Mouse (Mus musculus): ENCODE measurements around the gene Nudt16l1. TPM values are rescaled to one million over a fixed set of nuclear protein-coding genes. Genes with fewer than 3 reads are reported as not detected.

The Nudt16l1 gene
- polyA plus RNA-seq, 1 experiment = 37.8 TPM

- Histone ChIP-seq H3K27ac (ENCODE audit: insufficient read depth, low read length) (no peak overlapping the region), H3K9me3 (replicated peaks; ENCODE audit: control insufficient read depth, insufficient read depth, low read length, poor library complexity, severe bottlenecking) (no peaks in the 10 kb centered on the region), H3K27me3 (ENCODE audit: control insufficient read depth, insufficient read depth, low read length, poor library complexity, severe bottlenecking) (no peaks in the 10 kb centered on the region), H3K4me1 (ENCODE audit: control insufficient read depth, insufficient read depth, low read length) (no peaks in the 10 kb centered on the region), H3K36me3 (ENCODE audit: control insufficient read depth, insufficient read depth, low read length, poor library complexity, severe bottlenecking) (no peaks in the 10 kb centered on the region), H3K4me3 (ENCODE audit: low read depth, low read length) (no peak overlapping the region), H3K9ac (ENCODE audit: low read depth, poor library complexity, severe bottlenecking) (no peak overlapping the region)
- TF ChIP-seq CTCF (IDR thresholded peaks at IDR 0.05; ENCODE audit: low read depth, low read length) (no peak), POLR2A (IDR thresholded peaks at IDR 0.05; ENCODE audit: insufficient read depth, low read length) (no peak), EP300 (IDR thresholded peaks at IDR 0.05; ENCODE audit: insufficient read depth, low read depth, low read length) (no peak)
Observed at GRCm38 (mm10) chr16:4971626-4972025, 33.1 kb downstream of the Nudt16l1 start.

- no peak overlapping the region for H3K4me3 ChIP-seq (ENCODE audit: low read depth, low read length)
- H3K4me1 ChIP-seq (ENCODE audit: control insufficient read depth, insufficient read depth, low read length) = no peaks in the 10 kb centered on the region
- no peaks in the 10 kb centered on the region for H3K27me3 ChIP-seq (ENCODE audit: control insufficient read depth, insufficient read depth, low read length, poor library complexity, severe bottlenecking)
- H3K9ac ChIP-seq (ENCODE audit: low read depth, poor library complexity, severe bottlenecking) = no peak overlapping the region
- TF ChIP-seq POLR2A (IDR thresholded peaks at IDR 0.05; ENCODE audit: insufficient read depth, low read length) (no peak), EP300 (IDR thresholded peaks at IDR 0.05; ENCODE audit: insufficient read depth, low read depth, low read length) (no peak), CTCF (IDR thresholded peaks at IDR 0.05; ENCODE audit: low read depth, low read length) (no peak)
- H3K27ac ChIP-seq (ENCODE audit: insufficient read depth, low read length) = no peak overlapping the region
- H3K9me3 ChIP-seq (replicated peaks; ENCODE audit: control insufficient read depth, insufficient read depth, low read length, poor library complexity, severe bottlenecking) = no peaks in the 10 kb centered on the region
- H3K36me3 ChIP-seq (ENCODE audit: control insufficient read depth, insufficient read depth, low read length, poor library complexity, severe bottlenecking) = no peaks in the 10 kb centered on the region
Observed at GRCm38 (mm10) chr16:4974521-4974920, 36.0 kb downstream of the Nudt16l1 start.

GRCm38 (mm10) chr16:4976180-4976579 lies 37.6 kb downstream of the Nudt16l1 start:
- Histone ChIP-seq H3K27ac (ENCODE audit: insufficient read depth, low read length) (no peak overlapping the region), H3K27me3 (ENCODE audit: control insufficient read depth, insufficient read depth, low read length, poor library complexity, severe bottlenecking) (no peaks in the 10 kb centered on the region), H3K9ac (ENCODE audit: low read depth, poor library complexity, severe bottlenecking) (no peak overlapping the region), H3K9me3 (replicated peaks; ENCODE audit: control insufficient read depth, insufficient read depth, low read length, poor library complexity, severe bottlenecking) (no peaks in the 10 kb centered on the region), H3K36me3 (ENCODE audit: control insufficient read depth, insufficient read depth, low read length, poor library complexity, severe bottlenecking) (no peaks in the 10 kb centered on the region), H3K4me1 (ENCODE audit: control insufficient read depth, insufficient read depth, low read length) (no peaks in the 10 kb centered on the region), H3K4me3 (ENCODE audit: low read depth, low read length) (no peak overlapping the region)
- TF ChIP-seq CTCF (IDR thresholded peaks at IDR 0.05; ENCODE audit: low read depth, low read length) (no peak), POLR2A (IDR thresholded peaks at IDR 0.05; ENCODE audit: insufficient read depth, low read length) (no peak), EP300 (IDR thresholded peaks at IDR 0.05; ENCODE audit: insufficient read depth, low read depth, low read length) (no peak)

GRCm38 (mm10) chr16:4978275-4979051 lies 39.9 kb downstream of the Nudt16l1 start:
- Histone ChIP-seq H3K4me1 (ENCODE audit: control insufficient read depth, insufficient read depth, low read length) (no peaks in the 10 kb centered on the region), H3K9ac (ENCODE audit: low read depth, poor library complexity, severe bottlenecking) (no peak overlapping the region), H3K27me3 (ENCODE audit: control insufficient read depth, insufficient read depth, low read length, poor library complexity, severe bottlenecking) (no peaks in the 10 kb centered on the region), H3K4me3 (ENCODE audit: low read depth, low read length) (no peak overlapping the region), H3K36me3 (ENCODE audit: control insufficient read depth, insufficient read depth, low read length, poor library complexity, severe bottlenecking) (no peaks in the 10 kb centered on the region), H3K27ac (ENCODE audit: insufficient read depth, low read length) (no peak overlapping the region), H3K9me3 (replicated peaks; ENCODE audit: control insufficient read depth, insufficient read depth, low read length, poor library complexity, severe bottlenecking) (no peaks in the 10 kb centered on the region)
- TF ChIP-seq POLR2A (IDR thresholded peaks at IDR 0.05; ENCODE audit: insufficient read depth, low read length) = no peak
- no peak for TF ChIP-seq CTCF (IDR thresholded peaks at IDR 0.05; ENCODE audit: low read depth, low read length)
- TF ChIP-seq EP300 (IDR thresholded peaks at IDR 0.05; ENCODE audit: insufficient read depth, low read depth, low read length) = no peak

GRCm38 (mm10) chr16:4979755-4980380 lies 41.3 kb downstream of the Nudt16l1 start:
- H3K27ac ChIP-seq (ENCODE audit: insufficient read depth, low read length) = no peak overlapping the region
- no peak for TF ChIP-seq POLR2A (IDR thresholded peaks at IDR 0.05; ENCODE audit: insufficient read depth, low read length)
- TF ChIP-seq EP300 (IDR thresholded peaks at IDR 0.05; ENCODE audit: insufficient read depth, low read depth, low read length) = no peak
- peak; percentile 64 for TF ChIP-seq CTCF (IDR thresholded peaks at IDR 0.05; ENCODE audit: low read depth, low read length)
- no peaks in the 10 kb centered on the region for H3K27me3 ChIP-seq (ENCODE audit: control insufficient read depth, insufficient read depth, low read length, poor library complexity, severe bottlenecking)
- no peaks in the 10 kb centered on the region for H3K4me1 ChIP-seq (ENCODE audit: control insufficient read depth, insufficient read depth, low read length)
- H3K4me3 ChIP-seq (ENCODE audit: low read depth, low read length) = no peak overlapping the region
- no peaks in the 10 kb centered on the region for H3K9me3 ChIP-seq (replicated peaks; ENCODE audit: control insufficient read depth, insufficient read depth, low read length, poor library complexity, severe bottlenecking)
- no peak overlapping the region for H3K9ac ChIP-seq (ENCODE audit: low read depth, poor library complexity, severe bottlenecking)
- H3K36me3 ChIP-seq (ENCODE audit: control insufficient read depth, insufficient read depth, low read length, poor library complexity, severe bottlenecking) = no peaks in the 10 kb centered on the region

GRCm38 (mm10) chr16:4984717-4985116 lies 46.2 kb downstream of the Nudt16l1 start:
- H3K9ac ChIP-seq (ENCODE audit: low read depth, poor library complexity, severe bottlenecking) = no peak overlapping the region
- no peaks in the 10 kb centered on the region for H3K9me3 ChIP-seq (replicated peaks; ENCODE audit: control insufficient read depth, insufficient read depth, low read length, poor library complexity, severe bottlenecking)
- no peaks in the 10 kb centered on the region for H3K4me1 ChIP-seq (ENCODE audit: control insufficient read depth, insufficient read depth, low read length)
- no peak overlapping the region for H3K4me3 ChIP-seq (ENCODE audit: low read depth, low read length)
- no peaks in the 10 kb centered on the region for H3K27me3 ChIP-seq (ENCODE audit: control insufficient read depth, insufficient read depth, low read length, poor library complexity, severe bottlenecking)
- H3K36me3 ChIP-seq (ENCODE audit: control insufficient read depth, insufficient read depth, low read length, poor library complexity, severe bottlenecking) = no peaks in the 10 kb centered on the region
- H3K27ac ChIP-seq (ENCODE audit: insufficient read depth, low read length) = no peak overlapping the region
- TF ChIP-seq EP300 (IDR thresholded peaks at IDR 0.05; ENCODE audit: insufficient read depth, low read depth, low read length) (no peak), POLR2A (IDR thresholded peaks at IDR 0.05; ENCODE audit: insufficient read depth, low read length) (no peak), CTCF (IDR thresholded peaks at IDR 0.05; ENCODE audit: low read depth, low read length) (no peak)

Other genes with a start within 250 kb of the Nudt16l1 start
- 15.6 and 15.7 TPM in 2 replicates for gene Nmral1, start 219.4 kb upstream of the Nudt16l1 start, polyA plus RNA-seq (2011; ENCODE audit: insufficient read depth, insufficient read length, low read depth, missing spikeins)
- 38.0 and 44.4 TPM in 2 replicates for gene Hmox2, start 212.4 kb upstream of the Nudt16l1 start, polyA plus RNA-seq (2011; ENCODE audit: insufficient read depth, insufficient read length, low read depth, missing spikeins)
- 46.5 and 50.5 TPM in 2 replicates for gene Cdip1, start 148.5 kb upstream of the Nudt16l1 start, polyA plus RNA-seq (2011; ENCODE audit: insufficient read depth, insufficient read length, low read depth, missing spikeins)
- gene 4930562C15Rik, start 103.3 kb upstream of the Nudt16l1 start, polyA plus RNA-seq (2011; ENCODE audit: insufficient read depth, insufficient read length, low read depth, missing spikeins) = not detected in 2 replicates
- 31.1 and 32.7 TPM in 2 replicates for gene Ubald1, start 58.4 kb upstream of the Nudt16l1 start, polyA plus RNA-seq (2011; ENCODE audit: insufficient read depth, insufficient read length, low read depth, missing spikeins)
- 46.6 and 47.8 TPM in 2 replicates for gene Mgrn1, start 52.5 kb upstream of the Nudt16l1 start, polyA plus RNA-seq (2011; ENCODE audit: insufficient read depth, insufficient read length, low read depth, missing spikeins)
- 22.4 and 28.4 TPM in 2 replicates for gene Anks3, start 25.4 kb downstream of the Nudt16l1 start, polyA plus RNA-seq (2011; ENCODE audit: insufficient read depth, insufficient read length, low read depth, missing spikeins)
- not detected in 2 replicates for gene Sept12, start 59.1 kb downstream of the Nudt16l1 start, polyA plus RNA-seq (2011; ENCODE audit: insufficient read depth, insufficient read length, low read depth, missing spikeins)
- 7.7 and 10.1 TPM in 2 replicates for gene Smim22, start 68.5 kb downstream of the Nudt16l1 start, polyA plus RNA-seq (2011; ENCODE audit: insufficient read depth, insufficient read length, low read depth, missing spikeins)
- 40.8 and 44.5 TPM in 2 replicates for gene Rogdi, start 74.8 kb downstream of the Nudt16l1 start, polyA plus RNA-seq (2011; ENCODE audit: insufficient read depth, insufficient read length, low read depth, missing spikeins)
- 85.9 and 92.5 TPM in 2 replicates for gene Glyr1, start 111.1 kb downstream of the Nudt16l1 start, polyA plus RNA-seq (2011; ENCODE audit: insufficient read depth, insufficient read length, low read depth, missing spikeins)
- gene Ubn1, start 111.3 kb downstream of the Nudt16l1 start, polyA plus RNA-seq (2011; ENCODE audit: insufficient read depth, insufficient read length, low read depth, missing spikeins) = 25.3 and 25.9 TPM in 2 replicates
- 11.4 and 12.1 TPM in 2 replicates for gene Ppl, start 193.7 kb downstream of the Nudt16l1 start, polyA plus RNA-seq (2011; ENCODE audit: insufficient read depth, insufficient read length, low read depth, missing spikeins)
- gene Sec14l5, start 208.3 kb downstream of the Nudt16l1 start, polyA plus RNA-seq (2011; ENCODE audit: insufficient read depth, insufficient read length, low read depth, missing spikeins) = 2.4 and 3.0 TPM in 2 replicates

Data from ES-Bruce4 (cell line).